Mouse (Mus musculus): ENCODE data around the gene Rad23a. TPM values are rescaled to one million over a fixed set of nuclear protein-coding genes. Genes with fewer than 3 reads are reported as not detected.

Rad23a gene
- 156 and 158 TPM in 2 replicates for polyA plus RNA-seq (2015; fragmentation: Nextera tagmentation; extraction: Ambion mirVana)

GRCm38 (mm10) chr8:84840248-84840999 lies at the start of gene Rad23a:
Gene Rad23a (minus strand): TSS chr8:84840665.

GRCm38 (mm10) chr8:84871376-84872308 lies 31.2 kb upstream of the Rad23a start, which contains the start of gene Syce2:
Gene Syce2 (plus strand): TSS chr8:84872111.

GRCm38 (mm10) chr8:84856864-84857441 lies 16.5 kb upstream of the Rad23a start, which contains the start of gene Farsa:
Gene Farsa (plus strand): TSS chr8:84856989.

GRCm38 (mm10) chr8:84846722-84847572 lies 6.5 kb upstream of the Rad23a start, which contains the start of gene Calr:
Gene Calr (minus strand): TSS chr8:84846934.

GRCm38 (mm10) chr8:84831490-84831889 lies 9.0 kb downstream of the Rad23a start, which contains the start of gene Gadd45gip1:
Gene Gadd45gip1 (plus strand): TSS chr8:84831522.

GRCm38 (mm10) chr8:84822723-84823122 lies 17.7 kb downstream of the Rad23a start, which contains the start of gene Dand5:
Gene Dand5 (minus strand): TSS chr8:84822823.

GRCm38 (mm10) chr8:84799999-84800831 lies 40.2 kb downstream of the Rad23a start, which contains the start of gene Nfix:
Gene Nfix (minus strand): TSS chr8:84800344.

Small RNA genes lying within 50 kb of the gene (microRNA-seq; reads per million reads assigned to microRNA genes)
- gene Mir7069, result 1.1 to 1.2 reads per million in 2 experiments

Other genes starting within 250 kb of the Rad23a start
- 21.8 and 35.5 TPM in 2 replicates for gene Ier2, start 177.8 kb downstream of the Rad23a start, polyA plus RNA-seq (2015; fragmentation: Nextera tagmentation; extraction: Ambion mirVana)
- gene Trmt1, start 154.4 kb downstream of the Rad23a start, polyA plus RNA-seq (2015; fragmentation: Nextera tagmentation; extraction: Ambion mirVana), result 33.7 and 35.7 TPM in 2 replicates
- 5.8 and 6.1 TPM in 2 replicates for gene Nacc1, start 152.8 kb downstream of the Rad23a start, polyA plus RNA-seq (2015; fragmentation: Nextera tagmentation; extraction: Ambion mirVana)
- 5.4 and 7.1 TPM in 2 replicates for gene Lyl1, start 139.2 kb downstream of the Rad23a start, polyA plus RNA-seq (2015; fragmentation: Nextera tagmentation; extraction: Ambion mirVana)
- gene G430095P16Rik, start 117.7 kb downstream of the Rad23a start, polyA plus RNA-seq (2015; fragmentation: Nextera tagmentation; extraction: Ambion mirVana), result 6.9 and 8.4 TPM in 2 replicates
- 43.9 and 49.1 TPM in 2 replicates for gene Nfix, start 40.3 kb downstream of the Rad23a start, polyA plus RNA-seq (2015; fragmentation: Nextera tagmentation; extraction: Ambion mirVana)
- 8.7 and 8.9 TPM in 2 replicates for gene Dand5, start 17.8 kb downstream of the Rad23a start, polyA plus RNA-seq (2015; fragmentation: Nextera tagmentation; extraction: Ambion mirVana)
- gene Gadd45gip1, start 9.1 kb downstream of the Rad23a start, polyA plus RNA-seq (2015; fragmentation: Nextera tagmentation; extraction: Ambion mirVana), result 66.7 and 71.6 TPM in 2 replicates
- 182 and 260 TPM in 2 replicates for gene Calr, start 6.3 kb upstream of the Rad23a start, polyA plus RNA-seq (2015; fragmentation: Nextera tagmentation; extraction: Ambion mirVana)
- gene Farsa, start 16.3 kb upstream of the Rad23a start, polyA plus RNA-seq (2015; fragmentation: Nextera tagmentation; extraction: Ambion mirVana), result 37.7 and 40.9 TPM in 2 replicates
- 11.9 and 16.7 TPM in 2 replicates for gene Syce2, start 31.4 kb upstream of the Rad23a start, polyA plus RNA-seq (2015; fragmentation: Nextera tagmentation; extraction: Ambion mirVana)
- 25.0 and 25.2 TPM in 2 replicates for gene Gcdh, start 53.3 kb upstream of the Rad23a start, polyA plus RNA-seq (2015; fragmentation: Nextera tagmentation; extraction: Ambion mirVana)
- 0.33 and 0.42 TPM in 2 replicates for gene Klf1, start 61.3 kb upstream of the Rad23a start, polyA plus RNA-seq (2015; fragmentation: Nextera tagmentation; extraction: Ambion mirVana)
- gene Dnase2a, start 67.9 kb upstream of the Rad23a start, polyA plus RNA-seq (2015; fragmentation: Nextera tagmentation; extraction: Ambion mirVana), result 6.7 and 7.6 TPM in 2 replicates
- gene Mast1, start 96.7 kb upstream of the Rad23a start, polyA plus RNA-seq (2015; fragmentation: Nextera tagmentation; extraction: Ambion mirVana), result not detected in 2 replicates
- not detected in 2 replicates for gene Rtbdn, start 106.3 kb upstream of the Rad23a start, polyA plus RNA-seq (2015; fragmentation: Nextera tagmentation; extraction: Ambion mirVana)
- not detected in 2 replicates for gene Gm49661, start 128.8 kb upstream of the Rad23a start, polyA plus RNA-seq (2015; fragmentation: Nextera tagmentation; extraction: Ambion mirVana)
- 348 and 353 TPM in 2 replicates for gene Prdx2, start 128.9 kb upstream of the Rad23a start, polyA plus RNA-seq (2015; fragmentation: Nextera tagmentation; extraction: Ambion mirVana)
- 41.5 and 48.0 TPM in 2 replicates for gene Rnaseh2a, start 129.1 kb upstream of the Rad23a start, polyA plus RNA-seq (2015; fragmentation: Nextera tagmentation; extraction: Ambion mirVana)
- 11.2 and 16.5 TPM in 2 replicates for gene Junb, start 138.1 kb upstream of the Rad23a start, polyA plus RNA-seq (2015; fragmentation: Nextera tagmentation; extraction: Ambion mirVana)
- gene Hook2, start 149.9 kb upstream of the Rad23a start, polyA plus RNA-seq (2015; fragmentation: Nextera tagmentation; extraction: Ambion mirVana), result 7.2 and 8.0 TPM in 2 replicates
- gene Best2, start 173.9 kb upstream of the Rad23a start, polyA plus RNA-seq (2015; fragmentation: Nextera tagmentation; extraction: Ambion mirVana), result not detected in 2 replicates
- 57.5 and 68.3 TPM in 2 replicates for gene Asna1, start 184.6 kb upstream of the Rad23a start, polyA plus RNA-seq (2015; fragmentation: Nextera tagmentation; extraction: Ambion mirVana)
- gene Trir, start 186.2 kb upstream of the Rad23a start, polyA plus RNA-seq (2015; fragmentation: Nextera tagmentation; extraction: Ambion mirVana), result 61.3 and 74.2 TPM in 2 replicates
- gene Tnpo2, start 196.2 kb upstream of the Rad23a start, polyA plus RNA-seq (2015; fragmentation: Nextera tagmentation; extraction: Ambion mirVana), result 11.4 and 12.6 TPM in 2 replicates
- 9.5 and 11.5 TPM in 2 replicates for gene Fbxw9, start 219.4 kb upstream of the Rad23a start, polyA plus RNA-seq (2015; fragmentation: Nextera tagmentation; extraction: Ambion mirVana)
- not detected in 2 replicates for gene Gm5741, start 227.3 kb upstream of the Rad23a start, polyA plus RNA-seq (2015; fragmentation: Nextera tagmentation; extraction: Ambion mirVana)
- 24.6 and 32.1 TPM in 2 replicates for gene Dhps, start 231.1 kb upstream of the Rad23a start, polyA plus RNA-seq (2015; fragmentation: Nextera tagmentation; extraction: Ambion mirVana)
- 66.9 and 70.6 TPM in 2 replicates for gene Wdr83os, start 240.1 kb upstream of the Rad23a start, polyA plus RNA-seq (2015; fragmentation: Nextera tagmentation; extraction: Ambion mirVana)
- gene Wdr83, start 240.6 kb upstream of the Rad23a start, polyA plus RNA-seq (2015; fragmentation: Nextera tagmentation; extraction: Ambion mirVana), result 24.8 and 28.0 TPM in 2 replicates
- 16.2 and 20.6 TPM in 2 replicates for gene Man2b1, start 242.6 kb upstream of the Rad23a start, polyA plus RNA-seq (2015; fragmentation: Nextera tagmentation; extraction: Ambion mirVana)